Mouse (Mus musculus) ovary, postnatal 36 days (tissue): ENCODE results near the gene Rasgrf2.
"Not testable (repeated sequence)": the region's sequence is repeated elsewhere in the genome, so short reads cannot be mapped to it uniquely, and the experiment has no call there.

Source experiments
- DNase-seq: peaks from one replicate; pipeline ENCODE4 v3.0.0; 2022; ENCODE audit warnings: low spot score, mixed read lengths

Rasgrf2 gene

DNA sequence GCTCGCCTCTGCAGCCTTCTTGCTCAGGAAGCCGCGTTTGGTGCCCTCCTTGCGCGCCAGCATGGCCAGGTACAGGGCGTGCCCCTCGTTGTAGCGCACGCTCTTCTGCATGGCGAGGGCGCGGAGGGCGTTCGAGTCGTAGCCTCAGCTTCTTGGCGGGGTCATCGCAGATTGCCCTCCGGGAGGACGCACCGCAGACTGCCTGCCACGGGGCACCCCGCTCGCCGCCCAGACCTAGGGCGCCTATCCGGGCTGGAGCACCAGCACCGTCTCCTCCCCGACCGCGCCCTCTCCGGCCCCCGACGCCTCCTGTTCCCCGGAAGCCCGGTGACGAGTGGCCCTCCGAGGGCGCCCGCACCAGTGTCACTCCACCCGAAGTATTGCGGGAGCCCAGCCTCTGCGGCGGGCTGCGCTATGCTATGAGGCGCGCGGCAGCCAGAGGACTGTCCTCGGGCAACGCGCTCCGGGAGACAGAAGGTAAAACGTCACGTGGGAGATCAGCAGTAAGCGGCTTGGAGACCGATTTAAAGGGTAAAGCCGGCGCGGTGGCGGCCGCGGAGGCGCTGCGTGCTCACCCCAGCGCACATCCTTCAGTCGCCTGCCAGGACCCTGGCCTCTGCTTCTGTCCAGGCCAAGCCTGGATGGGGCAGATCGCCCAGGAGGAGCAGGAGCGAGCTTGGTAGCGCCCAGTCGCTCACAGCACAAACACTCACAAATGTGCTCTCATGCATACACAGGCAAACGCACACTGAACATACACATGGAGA lies at the start of gene Rasgrf2:
Rasgrf2 (minus strand) TSS at position 273 of the 767 bp plus-strand sequence.
- peak; percentile 32 for DNase-seq

DNA sequence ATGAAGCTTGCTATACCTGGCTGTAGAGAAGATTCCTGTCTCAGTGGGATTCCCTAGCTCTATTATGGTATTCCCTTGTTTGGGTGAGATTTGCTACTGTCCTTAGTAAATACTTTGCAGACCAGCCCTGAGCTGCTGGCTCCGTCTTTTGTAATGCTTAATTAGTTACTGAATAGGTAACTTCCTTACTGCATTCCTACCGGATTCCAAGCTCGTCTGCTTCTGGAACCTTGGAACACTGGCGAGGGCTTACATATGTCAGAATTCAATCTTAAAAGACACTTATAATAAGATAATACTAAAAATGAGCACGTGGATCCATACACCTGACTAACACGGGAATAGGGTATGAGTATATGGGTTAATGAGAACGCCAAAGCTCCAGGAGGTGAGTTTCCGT lies 41.2 kb upstream of the Rasgrf2 start:
- not testable (repeated sequence) for DNase-seq

DNA sequence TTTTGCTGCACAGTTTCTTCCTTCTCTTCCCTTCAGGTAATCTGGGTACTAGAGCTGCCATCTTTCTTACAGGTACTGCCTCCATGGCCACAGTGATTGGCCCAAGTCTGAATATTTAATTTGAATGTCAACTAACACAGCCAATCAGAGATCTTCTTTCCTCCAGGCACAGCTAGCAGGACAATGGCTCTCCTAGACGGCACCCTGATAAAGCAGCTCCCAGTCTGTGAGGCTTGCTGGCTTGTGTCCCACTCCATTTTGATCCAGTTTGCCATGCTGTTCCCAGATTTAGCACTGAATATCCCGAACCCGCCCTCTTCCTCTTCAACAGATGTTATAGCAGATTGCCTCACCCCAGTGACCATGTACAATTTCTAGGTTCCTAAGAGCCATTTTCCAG lies 19.1 kb upstream of the Rasgrf2 start:
- DNase-seq: no peak

DNA sequence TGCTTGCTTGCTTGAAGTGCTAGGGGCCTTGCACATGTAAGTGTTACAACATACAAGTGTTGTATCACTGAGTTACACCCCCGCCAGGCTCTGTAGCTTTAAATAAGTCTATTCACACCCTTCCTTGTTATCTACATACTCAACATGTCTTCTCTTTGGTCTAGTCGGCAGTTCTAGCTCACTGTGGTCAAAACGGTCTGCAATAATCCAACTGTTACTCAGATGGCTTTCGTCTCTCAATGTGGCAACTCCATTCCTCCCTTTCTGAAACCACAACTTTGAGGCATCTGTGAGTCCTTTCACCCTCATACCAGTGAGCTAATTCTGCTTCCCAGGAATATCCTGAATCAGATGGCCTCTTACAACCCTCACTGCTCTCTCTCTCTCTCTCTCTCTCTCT lies 17.4 kb upstream of the Rasgrf2 start:
- DNase-seq: no peak

DNA sequence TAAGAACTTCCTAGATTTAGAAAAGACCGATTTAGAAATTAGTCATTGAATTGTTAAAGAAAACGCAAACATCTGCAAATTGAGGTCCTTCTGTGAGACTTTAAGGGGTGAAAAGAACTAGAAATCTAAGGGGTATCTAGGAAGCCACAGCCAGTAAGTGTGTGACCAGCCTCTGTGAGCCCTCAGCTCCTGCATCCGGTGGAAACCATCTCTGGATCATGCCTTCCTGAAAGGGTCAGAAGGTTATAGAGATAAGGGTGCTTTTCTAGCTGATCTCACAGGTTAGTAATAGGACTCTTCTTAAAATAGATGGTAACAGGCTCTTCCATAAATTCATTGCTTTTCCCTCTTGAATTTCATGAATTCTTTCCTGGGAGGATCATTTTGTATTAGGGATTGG lies 3.3 kb upstream of the Rasgrf2 start:
- DNase-seq: no peak

DNA sequence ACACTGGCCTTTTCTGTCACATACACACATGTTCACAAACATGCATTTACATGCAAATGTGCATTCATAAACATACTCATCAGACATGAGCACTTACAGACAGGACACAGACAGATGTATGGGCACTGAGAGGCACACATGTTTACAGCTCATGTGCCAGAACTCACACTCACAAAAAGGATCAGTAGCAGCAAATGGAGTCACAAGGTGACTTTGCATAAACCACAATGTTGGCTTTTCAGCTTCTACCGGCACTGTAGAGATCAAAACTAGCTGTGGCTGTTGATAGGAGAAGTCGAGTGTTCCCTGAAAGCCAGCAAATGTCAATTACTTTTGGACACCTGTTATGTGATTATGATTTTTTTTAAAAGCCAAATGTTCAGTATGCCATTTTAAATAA lies 1.1 kb upstream of the Rasgrf2 start:
- DNase-seq: no peak

DNA sequence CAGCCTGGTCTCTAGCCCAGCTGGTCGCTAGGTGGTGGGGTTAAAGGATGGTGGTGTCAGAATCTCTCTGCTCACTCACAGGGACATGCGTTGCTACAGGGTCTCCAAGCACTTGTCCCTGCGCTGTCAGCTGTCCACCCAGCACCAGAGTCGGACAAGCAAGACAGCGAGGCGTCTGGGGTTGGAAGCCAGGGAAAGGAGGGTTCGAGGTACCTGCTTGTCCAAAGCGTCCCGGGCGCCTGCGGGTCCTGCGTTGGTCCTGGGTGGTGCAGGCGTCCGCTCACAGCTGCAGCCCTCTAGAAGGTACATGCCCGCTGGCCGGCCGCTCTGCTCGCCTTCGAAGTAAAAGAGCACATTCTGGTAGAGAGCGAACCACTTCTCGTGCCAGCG lies 467 bp downstream of the Rasgrf2 start:
- DNase-seq: peak; percentile 8

DNA sequence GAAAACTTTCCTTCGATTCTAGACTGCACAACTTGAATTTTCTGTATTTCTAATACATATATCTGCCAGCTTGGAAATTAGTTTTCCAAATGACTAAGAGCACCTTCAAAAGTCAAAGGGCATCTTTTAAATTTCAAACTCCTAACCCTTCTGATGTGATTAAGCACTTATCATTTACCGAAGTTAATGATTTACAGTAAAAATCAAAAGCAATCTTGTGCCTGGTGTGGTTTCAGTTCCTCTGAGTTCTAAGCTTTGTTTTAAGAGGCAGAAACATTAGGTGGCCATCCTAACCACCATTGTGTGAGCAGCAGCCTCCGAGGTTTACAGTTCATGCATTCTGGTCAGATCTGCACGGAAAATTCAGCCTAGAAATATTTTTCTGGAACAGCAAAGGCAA lies 1.6 kb downstream of the Rasgrf2 start:
- no peak for DNase-seq

DNA sequence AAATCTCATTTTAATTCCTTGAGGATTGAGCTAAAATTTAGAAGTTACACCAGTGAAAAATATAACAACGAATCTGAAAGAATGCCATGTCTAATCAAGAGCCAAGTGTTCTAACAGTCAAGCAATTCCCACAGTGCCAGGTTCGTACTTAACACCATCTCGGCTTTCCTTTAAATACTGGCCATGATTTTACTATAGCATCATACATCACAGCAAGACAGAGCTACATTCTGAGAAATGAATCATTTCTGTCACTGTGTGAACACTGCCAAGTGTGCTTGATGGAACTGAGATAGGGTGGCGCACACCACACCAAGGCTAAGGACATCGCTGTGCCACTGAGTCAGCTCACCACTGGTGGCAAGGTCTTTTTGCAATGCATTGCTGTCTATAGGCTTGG lies 5.6 kb downstream of the Rasgrf2 start:
- no peak for DNase-seq

DNA sequence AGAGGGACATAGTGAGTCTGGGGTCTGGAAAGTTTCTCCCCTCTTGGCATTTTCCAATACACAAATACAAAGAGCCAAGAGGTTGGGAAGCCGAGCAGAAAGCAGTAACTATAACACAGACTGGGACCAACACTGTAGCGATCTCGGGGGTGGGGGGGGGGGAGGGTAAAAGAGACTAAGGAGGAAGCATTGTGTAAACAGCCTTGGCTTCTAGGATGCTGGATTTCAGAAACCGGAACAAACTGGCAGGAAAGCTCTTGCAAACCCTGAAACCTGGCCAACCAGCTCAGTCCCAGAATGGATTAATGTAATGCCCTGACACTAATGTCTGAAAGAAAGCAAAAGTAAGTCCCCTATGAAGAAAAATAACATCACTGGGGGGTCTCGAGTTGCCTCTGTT lies 11.8 kb downstream of the Rasgrf2 start:
- no peak for DNase-seq

DNA sequence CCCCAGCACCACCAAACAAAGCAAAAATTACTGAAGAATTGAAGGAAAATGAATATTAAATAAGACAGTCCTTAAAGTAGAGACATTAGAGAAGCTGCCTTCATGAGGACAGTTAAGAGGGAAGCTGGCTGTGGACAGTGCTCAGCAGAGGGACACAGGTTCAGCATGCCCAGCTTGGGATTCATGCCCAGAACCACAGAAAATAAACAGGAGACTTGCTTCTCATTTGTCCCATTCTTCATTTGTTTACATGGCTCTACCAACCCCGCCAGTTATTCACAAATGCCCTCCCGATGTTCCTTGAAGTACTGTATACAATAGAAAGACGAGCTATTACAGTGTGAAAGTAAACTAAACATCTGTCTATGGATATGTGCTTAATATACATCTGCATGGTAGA lies 17.4 kb downstream of the Rasgrf2 start:
- no peak for DNase-seq

DNA sequence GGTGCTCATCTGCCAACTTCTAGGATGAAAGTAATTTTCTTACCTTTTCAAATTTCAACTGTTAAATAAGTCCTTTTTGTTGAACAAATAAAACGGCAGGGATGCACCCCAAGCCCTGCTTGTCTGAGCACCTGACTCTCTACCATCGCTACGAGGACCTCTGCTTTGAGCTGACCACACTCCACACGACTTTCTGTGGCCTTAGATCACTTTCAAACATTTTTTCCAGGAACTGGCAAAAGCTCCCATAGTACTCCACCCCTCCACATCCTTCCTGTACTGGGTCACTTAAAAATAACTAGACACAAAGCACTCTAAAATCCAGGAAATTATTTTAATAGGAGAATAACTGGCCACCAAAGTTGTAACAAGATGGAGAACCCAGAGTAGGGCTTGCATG lies 23.2 kb downstream of the Rasgrf2 start:
- no peak for DNase-seq

DNA sequence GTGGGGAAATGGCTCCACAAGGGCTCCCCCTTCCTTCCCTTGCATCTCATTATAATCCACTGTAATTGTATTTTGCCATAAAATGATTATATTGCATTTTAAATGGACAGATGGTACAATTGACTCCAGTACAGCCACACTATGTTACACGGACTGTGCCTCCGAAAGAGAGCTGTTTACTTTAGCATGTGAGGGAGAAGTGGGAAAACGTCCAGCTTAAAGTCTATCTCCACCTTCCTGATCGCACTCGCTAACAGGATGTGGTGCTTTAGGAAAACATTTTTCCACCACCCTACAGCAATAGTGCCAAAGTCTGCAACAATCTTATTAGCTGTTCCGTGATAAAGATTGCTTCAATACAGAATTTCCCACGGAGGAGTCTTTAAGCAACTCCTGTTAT lies 27.2 kb downstream of the Rasgrf2 start:
- no peak for DNase-seq

DNA sequence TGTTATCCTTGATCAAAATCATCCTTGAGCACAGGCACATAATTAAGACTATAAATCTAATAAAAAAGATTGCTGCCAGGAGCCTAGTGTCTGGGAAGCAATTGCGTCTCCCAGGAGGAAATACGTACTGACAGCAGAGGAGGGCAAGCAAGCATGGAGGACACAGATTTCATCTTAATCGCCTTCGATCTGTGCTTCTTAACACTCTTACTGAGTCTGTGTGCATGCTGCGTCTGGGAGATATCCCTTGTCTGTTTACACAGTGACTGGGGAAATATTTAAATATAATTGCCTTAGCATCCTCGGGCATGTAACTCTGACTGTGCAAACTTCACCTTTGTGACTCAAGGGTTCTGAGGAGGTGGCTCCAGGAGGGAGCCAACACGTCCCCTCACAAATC lies 33.0 kb downstream of the Rasgrf2 start:
- no peak for DNase-seq

DNA sequence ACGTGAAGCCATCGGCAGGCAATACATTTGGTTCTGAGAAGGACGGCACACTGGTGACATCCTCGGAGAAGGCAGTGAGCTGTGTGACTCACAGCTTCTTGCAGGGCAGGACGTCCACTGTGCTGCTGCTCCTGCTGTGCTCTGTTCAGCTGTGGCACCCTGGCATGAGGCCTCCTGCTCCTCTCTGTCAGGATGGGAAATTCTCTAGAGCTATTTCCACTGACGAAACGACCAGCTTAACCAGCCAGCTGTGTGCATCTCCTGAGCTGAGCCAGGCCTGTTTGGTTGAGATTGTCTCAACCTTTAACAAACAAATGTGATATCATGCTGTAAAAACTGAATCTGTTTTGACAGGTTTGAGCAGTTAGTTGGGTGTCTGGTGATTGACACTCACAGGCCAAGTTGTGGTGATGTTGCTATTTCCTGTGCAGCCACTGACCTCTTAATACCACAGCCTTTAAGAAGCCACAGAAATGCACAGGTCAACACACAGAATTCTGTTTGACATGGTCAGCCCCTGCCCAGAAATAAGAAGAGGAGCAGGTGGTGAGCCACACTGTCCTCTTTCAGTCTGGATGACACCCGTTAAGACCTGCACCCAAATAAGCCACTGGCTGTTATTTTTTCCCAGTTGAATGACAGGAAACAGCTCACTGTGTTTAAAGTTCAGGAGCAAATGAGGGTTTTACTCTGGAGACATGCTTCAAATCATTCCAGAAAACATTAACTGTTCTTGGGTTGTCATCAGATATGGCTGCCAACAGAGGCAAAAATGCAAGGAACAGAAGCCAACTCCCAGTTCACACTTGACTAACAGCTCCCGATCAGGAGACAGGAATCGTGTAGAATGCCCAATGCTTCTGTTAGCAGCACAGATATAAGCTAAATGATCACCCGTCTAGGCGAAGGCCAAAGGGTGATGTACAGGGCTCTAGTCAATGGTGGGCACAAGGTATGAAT lies 36.0 kb downstream of the Rasgrf2 start:
- no peak for DNase-seq

DNA sequence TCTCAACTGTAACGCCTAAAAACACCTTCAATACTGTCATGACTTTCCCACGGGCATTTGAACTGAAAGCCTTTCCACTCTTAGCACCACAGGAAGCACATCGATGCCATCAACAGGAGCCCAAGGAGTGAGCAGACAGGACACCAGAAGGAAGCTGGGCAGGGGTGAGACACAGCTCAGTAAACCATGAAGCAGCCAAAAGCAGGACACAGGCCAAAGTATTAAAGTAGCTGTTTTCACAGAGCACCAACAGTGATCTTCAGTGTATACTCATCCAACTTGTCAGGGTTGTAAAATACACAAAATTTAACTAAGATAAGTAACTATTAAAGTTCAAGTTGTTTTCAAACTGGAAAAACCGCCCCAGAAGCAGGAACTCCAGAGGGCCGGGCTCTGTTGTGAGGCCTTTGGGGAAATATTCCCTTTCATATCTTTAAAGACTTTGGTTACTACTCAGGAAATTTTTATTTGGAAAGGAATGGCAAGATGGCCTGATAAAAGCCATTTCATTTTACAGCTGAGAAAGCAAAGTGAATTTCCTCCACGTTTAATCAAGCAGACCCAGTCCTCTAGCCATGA lies 37.7 kb downstream of the Rasgrf2 start:
- no peak for DNase-seq

DNA sequence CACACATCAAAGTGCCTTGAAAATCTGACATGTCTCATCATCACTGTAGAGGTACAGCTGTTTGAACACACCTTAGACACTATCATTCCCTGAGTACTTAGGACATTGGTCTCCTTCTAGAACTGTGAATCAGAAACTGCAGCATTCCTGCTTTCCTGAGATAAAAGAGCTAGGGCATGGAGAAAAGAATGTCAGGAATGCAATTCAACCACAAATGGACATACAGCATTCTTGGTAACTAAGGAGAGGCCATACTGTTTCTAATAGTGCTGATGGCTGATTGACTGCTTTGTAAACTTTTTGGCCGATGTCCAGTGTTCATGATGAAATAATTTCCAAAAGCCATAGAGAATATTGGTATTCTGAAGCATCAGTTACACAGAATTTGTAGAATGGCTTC lies 58.3 kb downstream of the Rasgrf2 start:
- no peak for DNase-seq

DNA sequence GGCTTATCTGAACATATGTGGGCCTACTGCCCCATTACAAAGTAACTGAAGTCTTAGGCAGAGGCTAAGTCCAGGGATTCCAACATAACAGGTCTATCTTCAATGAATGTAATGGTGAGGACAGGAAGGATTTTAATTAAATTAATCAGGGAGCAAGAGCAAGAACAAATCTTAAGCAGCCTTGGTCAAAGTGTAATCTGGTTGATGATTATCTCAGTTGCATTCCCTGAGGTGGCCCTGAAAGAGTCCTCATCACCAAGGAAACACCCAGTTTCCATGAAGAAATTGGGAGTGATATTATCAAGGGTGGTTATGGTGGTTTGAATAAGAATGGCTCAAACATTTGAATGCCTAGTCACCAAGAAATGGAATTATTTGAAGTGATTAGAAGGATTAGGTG lies 62.8 kb downstream of the Rasgrf2 start:
- DNase-seq: no peak

DNA sequence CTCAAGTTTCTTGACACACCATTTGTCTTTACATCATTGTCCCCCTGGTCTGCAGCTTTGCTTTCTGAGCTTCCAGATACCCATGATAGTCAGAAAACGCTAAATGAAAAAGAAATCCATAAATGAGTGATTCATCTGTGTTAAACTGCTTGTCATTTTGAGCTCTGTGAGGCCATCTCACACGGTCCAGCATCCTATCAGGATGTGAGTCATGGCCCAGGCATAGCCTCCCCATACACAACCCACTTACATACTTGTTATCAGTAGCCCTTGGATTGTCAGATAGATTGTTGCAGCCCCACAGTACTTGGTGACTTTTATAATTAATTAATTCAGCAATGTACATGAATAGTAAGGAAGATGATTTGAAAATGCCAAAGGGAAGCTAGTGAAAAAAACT lies 63.6 kb downstream of the Rasgrf2 start:
- DNase-seq: no peak

DNA sequence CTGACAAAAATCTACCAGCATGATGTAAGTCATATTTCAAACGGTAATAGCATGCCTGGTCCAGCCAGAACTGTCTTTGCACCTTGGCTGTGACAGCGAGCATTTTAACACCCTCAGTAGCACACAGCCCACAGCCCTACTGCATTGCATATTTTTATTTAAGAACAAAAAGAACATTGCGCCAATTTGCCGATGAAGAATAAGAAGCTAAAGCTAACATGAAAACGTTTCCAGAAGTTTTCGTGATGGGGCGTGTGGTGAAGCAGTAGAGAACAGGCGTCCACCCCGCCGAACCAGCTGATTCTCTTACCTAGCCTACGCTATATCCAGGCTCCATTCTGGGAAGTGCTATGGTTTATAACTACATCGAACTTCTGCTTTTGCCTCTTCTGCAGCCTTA lies 77.7 kb downstream of the Rasgrf2 start:
- DNase-seq: no peak

DNA sequence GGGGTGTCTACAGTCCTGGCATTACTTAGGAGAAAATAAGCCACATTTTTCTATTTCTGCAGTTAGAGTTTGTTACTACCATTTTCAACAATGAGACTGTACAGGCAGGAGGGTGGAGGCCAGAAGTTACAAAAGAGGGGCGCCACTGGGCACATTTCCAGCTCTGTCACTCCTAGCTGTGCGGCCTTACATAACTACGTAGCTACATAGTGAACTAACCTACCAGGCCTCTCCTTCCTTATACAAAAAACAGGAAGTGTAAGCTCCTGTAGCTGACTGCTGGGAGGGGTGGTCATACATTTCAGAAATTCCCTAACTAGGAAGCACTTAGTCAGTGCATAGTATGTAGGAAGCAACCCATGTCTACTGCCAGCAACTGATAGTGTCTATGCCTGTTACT lies 78.5 kb downstream of the Rasgrf2 start:
- DNase-seq: no peak

DNA sequence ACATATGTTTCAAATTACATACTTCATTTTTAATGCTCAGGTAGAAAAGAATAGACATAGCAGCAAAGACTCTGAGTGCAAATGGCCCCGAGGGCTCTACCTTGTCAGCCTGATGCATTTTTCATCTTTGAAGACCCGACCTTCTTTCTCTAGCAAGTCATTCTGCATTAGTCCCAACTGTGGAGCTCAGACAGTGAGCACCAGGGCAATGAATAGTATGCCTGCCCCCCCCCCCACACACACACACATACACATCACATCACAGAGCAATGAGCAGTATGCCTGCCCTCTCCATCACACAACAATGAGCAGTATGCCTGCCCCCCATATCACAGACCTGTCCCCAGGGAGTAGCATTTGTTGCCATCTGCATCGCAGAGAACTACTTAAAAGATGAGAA lies 80.2 kb downstream of the Rasgrf2 start:
- DNase-seq: no peak
